Mouse (Mus musculus): Measurements from ENCODE around the gene Dpep3. TPM values are rescaled to one million over a fixed set of nuclear protein-coding genes. Genes with fewer than 3 reads are reported as not detected.
"Not testable (repeated sequence)": the region's sequence is repeated elsewhere in the genome, so short reads cannot be mapped to it uniquely, and the experiment has no call there.

Gene Dpep3
- not detected in 2 replicates for polyA plus RNA-seq (2016; fragmentation: Nextera tagmentation; extraction: Ambion mirVana)

GRCm38 (mm10) chr8:105979325-105979724 is at the start of gene Dpep3:
TSS of gene Dpep3 (minus strand) at chr8:105979429.
- Histone ChIP-seq H3K27ac (no peak within 1 kb of the TSS), H3K4me1 (replicated peaks) (no peaks in the 10 kb centered on the region), H3K4me3 (no peak within 1 kb of the TSS), H3K27me3 (ENCODE audit: insufficient read depth, poor library complexity, severe bottlenecking) (no peaks in the 10 kb centered on the region), H3K36me3 (no peaks in the 10 kb centered on the region), H3K9me3 (no peaks in the 10 kb centered on the region)
- no peak for DNase-seq (ENCODE audit: low spot score)
- 92% methylated on average over 15 of the region's 15 CpGs for WGBS

GRCm38 (mm10) chr8:106022483-106022882 is 43.3 kb upstream of the Dpep3 start:
- H3K27me3 ChIP-seq (ENCODE audit: insufficient read depth, poor library complexity, severe bottlenecking) = no peaks in the 10 kb centered on the region
- no peak overlapping the region for H3K4me3 ChIP-seq
- H3K27ac ChIP-seq = no peak overlapping the region
- H3K36me3 ChIP-seq = peaks cover 38% of the 10 kb centered on the region
- H3K4me1 ChIP-seq (replicated peaks) = no peaks in the 10 kb centered on the region
- peak; percentile 70 for DNase-seq (ENCODE audit: low spot score)
- H3K9me3 ChIP-seq = no peaks in the 10 kb centered on the region

- Histone ChIP-seq H3K4me1 (replicated peaks) (no peaks in the 10 kb centered on the region), H3K27me3 (ENCODE audit: insufficient read depth, poor library complexity, severe bottlenecking) (no peaks in the 10 kb centered on the region), H3K4me3 (no peak overlapping the region), H3K9me3 (no peaks in the 10 kb centered on the region), H3K27ac (no peak overlapping the region), H3K36me3 (peaks cover 40% of the 10 kb centered on the region)
- WGBS = 95% methylated on average over 3 of the region's 3 CpGs
- DNase-seq (ENCODE audit: low spot score) = no peak
These were observed 38.8 kb upstream of the Dpep3 start for GRCm38 (mm10) chr8:106018039-106018438.

- peaks cover 40% of the 10 kb centered on the region for H3K36me3 ChIP-seq
- H3K4me1 ChIP-seq (replicated peaks) = peaks cover under 1% of the 10 kb centered on the region
- H3K4me3 ChIP-seq = no peak overlapping the region
- H3K27me3 ChIP-seq (ENCODE audit: insufficient read depth, poor library complexity, severe bottlenecking) = no peaks in the 10 kb centered on the region
- WGBS = 96% methylated on average over 7 of the region's 7 CpGs
- no peak for DNase-seq (ENCODE audit: low spot score)
- no peak overlapping the region for H3K27ac ChIP-seq
- H3K9me3 ChIP-seq = no peaks in the 10 kb centered on the region
These were observed 37.9 kb upstream of the Dpep3 start for GRCm38 (mm10) chr8:106017130-106017529.

- no peak overlapping the region for H3K27ac ChIP-seq
- no peak for DNase-seq (ENCODE audit: low spot score)
- no peaks in the 10 kb centered on the region for H3K27me3 ChIP-seq (ENCODE audit: insufficient read depth, poor library complexity, severe bottlenecking)
- peaks cover 40% of the 10 kb centered on the region for H3K36me3 ChIP-seq
- 93% methylated on average over 6 of the region's 6 CpGs for WGBS
- no peaks in the 10 kb centered on the region for H3K9me3 ChIP-seq
- H3K4me1 ChIP-seq (replicated peaks) = peaks cover 6% of the 10 kb centered on the region
- no peak overlapping the region for H3K4me3 ChIP-seq
These were observed 37.1 kb upstream of the Dpep3 start for GRCm38 (mm10) chr8:106016284-106016683.

GRCm38 (mm10) chr8:106012203-106012602 is 33.0 kb upstream of the Dpep3 start:
- not testable (repeated sequence) for DNase-seq (ENCODE audit: low spot score); H3K9me3 ChIP-seq; H3K27me3 ChIP-seq (ENCODE audit: insufficient read depth, poor library complexity, severe bottlenecking)
- H3K36me3 ChIP-seq = peaks cover 33% of the 10 kb centered on the region
- 84% methylated on average over 8 of the region's 8 CpGs for WGBS
- H3K4me3 ChIP-seq = peak overlapping the region; percentile 100
- H3K4me1 ChIP-seq (replicated peaks) = peaks cover 23% of the 10 kb centered on the region
- peak overlapping the region; percentile 93; the same call in 1 of the 2 replicates for H3K27ac ChIP-seq

- DNase-seq (ENCODE audit: low spot score) = no peak
- peaks cover 28% of the 10 kb centered on the region for H3K36me3 ChIP-seq
- WGBS = 3% methylated on average over 6 of the region's 6 CpGs
- H3K4me3 ChIP-seq = peak within 1 kb of the TSS; percentile 100
- peaks cover 23% of the 10 kb centered on the region for H3K4me1 ChIP-seq (replicated peaks)
- no peaks in the 10 kb centered on the region for H3K27me3 ChIP-seq (ENCODE audit: insufficient read depth, poor library complexity, severe bottlenecking)
- no peaks in the 10 kb centered on the region for H3K9me3 ChIP-seq
- H3K27ac ChIP-seq = peak within 1 kb of the TSS; percentile 93
These were observed 32.4 kb upstream of the Dpep3 start, which contains the start of gene Ddx28 for GRCm38 (mm10) chr8:106011643-106011986. TSS of gene Ddx28 (minus strand) at chr8:106011882.

GRCm38 (mm10) chr8:106010748-106011642 is 31.8 kb upstream of the Dpep3 start:
- peak overlapping the region; percentile 100 for H3K4me3 ChIP-seq
- WGBS = 2% methylated on average over 74 of the region's 74 CpGs
- DNase-seq (ENCODE audit: low spot score) = peak; percentile 93
- peaks cover 24% of the 10 kb centered on the region for H3K36me3 ChIP-seq
- H3K27ac ChIP-seq = peak overlapping the region; percentile 93
- H3K9me3 ChIP-seq = no peaks in the 10 kb centered on the region
- peaks cover 23% of the 10 kb centered on the region for H3K4me1 ChIP-seq (replicated peaks)
- no peaks in the 10 kb centered on the region for H3K27me3 ChIP-seq (ENCODE audit: insufficient read depth, poor library complexity, severe bottlenecking)

GRCm38 (mm10) chr8:106007891-106008290 is 28.7 kb upstream of the Dpep3 start:
- not testable (repeated sequence) for H3K4me3 ChIP-seq; H3K27me3 ChIP-seq (ENCODE audit: insufficient read depth, poor library complexity, severe bottlenecking); H3K27ac ChIP-seq; H3K9me3 ChIP-seq; DNase-seq (ENCODE audit: low spot score)
- WGBS = 60% methylated on average over 3 of the region's 3 CpGs
- peaks cover 17% of the 10 kb centered on the region for H3K36me3 ChIP-seq
- H3K4me1 ChIP-seq (replicated peaks) = peaks cover 23% of the 10 kb centered on the region

- peaks cover 22% of the 10 kb centered on the region for H3K4me1 ChIP-seq (replicated peaks)
- no peaks in the 10 kb centered on the region for H3K9me3 ChIP-seq
- DNase-seq (ENCODE audit: low spot score) = no peak
- no peaks in the 10 kb centered on the region for H3K27me3 ChIP-seq (ENCODE audit: insufficient read depth, poor library complexity, severe bottlenecking)
- WGBS = 80% methylated on average over 3 of the region's 3 CpGs
- H3K36me3 ChIP-seq = peaks cover 17% of the 10 kb centered on the region
- no peak overlapping the region for H3K27ac ChIP-seq
- H3K4me3 ChIP-seq = no peak overlapping the region
These were observed 27.9 kb upstream of the Dpep3 start for GRCm38 (mm10) chr8:106007135-106007534.

- DNase-seq (ENCODE audit: low spot score) = no peak
- Histone ChIP-seq H3K9me3 (no peaks in the 10 kb centered on the region), H3K27ac (no peak overlapping the region), H3K36me3 (peaks cover 17% of the 10 kb centered on the region), H3K4me3 (no peak overlapping the region), H3K27me3 (ENCODE audit: insufficient read depth, poor library complexity, severe bottlenecking) (no peaks in the 10 kb centered on the region), H3K4me1 (replicated peaks) (peaks cover 17% of the 10 kb centered on the region)
- 84% methylated on average over 4 of the region's 4 CpGs for WGBS
These were observed 27.2 kb upstream of the Dpep3 start for GRCm38 (mm10) chr8:106006413-106006812.

- H3K9me3 ChIP-seq = no peaks in the 10 kb centered on the region
- peaks cover 17% of the 10 kb centered on the region for H3K36me3 ChIP-seq
- 79% methylated on average over 4 of the region's 4 CpGs for WGBS
- H3K27me3 ChIP-seq (ENCODE audit: insufficient read depth, poor library complexity, severe bottlenecking) = no peaks in the 10 kb centered on the region
- no peak within 1 kb of the TSS for H3K4me3 ChIP-seq
- H3K27ac ChIP-seq = no peak within 1 kb of the TSS
- H3K4me1 ChIP-seq (replicated peaks) = peaks cover 15% of the 10 kb centered on the region
- DNase-seq (ENCODE audit: low spot score) = no peak
These were observed 26.6 kb upstream of the Dpep3 start, which contains the start of gene Dpep2nb for GRCm38 (mm10) chr8:106005875-106006274. TSS of gene Dpep2nb (minus strand) at chr8:106005975.

GRCm38 (mm10) chr8:106004538-106005207 is 25.4 kb upstream of the Dpep3 start:
- H3K36me3 ChIP-seq = peaks cover 11% of the 10 kb centered on the region
- WGBS = 84% methylated on average over 8 of the region's 8 CpGs
- H3K4me3 ChIP-seq = no peak overlapping the region
- H3K27ac ChIP-seq = no peak overlapping the region
- no peak for DNase-seq (ENCODE audit: low spot score)
- H3K4me1 ChIP-seq (replicated peaks) = peaks cover 3% of the 10 kb centered on the region; the same call in 1 of the 2 replicates
- H3K27me3 ChIP-seq (ENCODE audit: insufficient read depth, poor library complexity, severe bottlenecking) = no peaks in the 10 kb centered on the region
- no peaks in the 10 kb centered on the region for H3K9me3 ChIP-seq
